Mouse (Mus musculus) c-Kit-positive CD71-positive TER-119-positive erythroid progenitor cells, embryonic 14.5 days (primary cell): ENCODE measurements at regions not wholly inside any gene's neighbourhood (a gene's known extent, or its start where the extent isn't known, plus 50 kb on each side); places are given as distances from the start of the nearest gene placed in this dataset.
"Not testable (repeated sequence)": the region's sequence is repeated elsewhere in the genome, so short reads cannot be mapped to it uniquely, and the experiment has no call there.

Source experiments
- DNase-seq: peaks from one replicate; pipeline ENCODE4 v3.0.0-alpha.2; 2013; ENCODE audit warnings: low spot score

GRCm38 (mm10) chr16:86897967-86898710, 455.8 kb upstream of the N6amt1 start:
- no peak for DNase-seq

GRCm38 (mm10) chr16:86894982-86895381, 459.0 kb upstream of the N6amt1 start:
- DNase-seq, result no peak

GRCm38 (mm10) chr16:86894333-86894732, 459.7 kb upstream of the N6amt1 start:
- no peak for DNase-seq

- DNase-seq, result no peak
Observed at GRCm38 (mm10) chr16:86888421-86888820, 465.6 kb upstream of the N6amt1 start.

GRCm38 (mm10) chr16:86887605-86888004, 466.4 kb upstream of the N6amt1 start:
- DNase-seq, result no peak

GRCm38 (mm10) chr16:86883862-86884261, 470.1 kb upstream of the N6amt1 start:
- DNase-seq, result no peak

GRCm38 (mm10) chr16:86882529-86882928, 471.5 kb upstream of the N6amt1 start:
- DNase-seq, result no peak

- no peak for DNase-seq
Observed at GRCm38 (mm10) chr16:86881583-86881982, 472.4 kb upstream of the N6amt1 start.

- DNase-seq, result no peak
Observed at GRCm38 (mm10) chr16:86860828-86861227, 493.2 kb upstream of the N6amt1 start.

GRCm38 (mm10) chr16:86855891-86856290, 498.1 kb upstream of the N6amt1 start:
- DNase-seq, result no peak

GRCm38 (mm10) chr16:86855312-86855711, 498.7 kb upstream of the N6amt1 start:
- DNase-seq, result no peak

- DNase-seq, result no peak
Observed at GRCm38 (mm10) chr16:86853398-86853797, 500.6 kb upstream of the N6amt1 start.

GRCm38 (mm10) chr16:86838457-86839337, 515.3 kb upstream of the N6amt1 start:
- no peak for DNase-seq

- DNase-seq, result no peak
Observed at GRCm38 (mm10) chr16:86827645-86828044, 526.3 kb upstream of the N6amt1 start.

GRCm38 (mm10) chr16:86826641-86827040, 527.3 kb upstream of the N6amt1 start:
- no peak for DNase-seq

GRCm38 (mm10) chr16:86823496-86823895, 530.5 kb upstream of the N6amt1 start:
- DNase-seq, result no peak

- DNase-seq, result no peak
Observed at GRCm38 (mm10) chr16:86821586-86821985, 532.4 kb upstream of the N6amt1 start.

- not testable (repeated sequence) for DNase-seq
Observed at GRCm38 (mm10) chr16:86818639-86819038, 535.3 kb upstream of the N6amt1 start.

- no peak for DNase-seq
Observed at GRCm38 (mm10) chr16:86816763-86817593, 537.0 kb upstream of the N6amt1 start.

- no peak for DNase-seq
Observed at GRCm38 (mm10) chr16:86816006-86816405, 538.0 kb upstream of the N6amt1 start.

GRCm38 (mm10) chr16:86812692-86813091, 541.3 kb upstream of the N6amt1 start:
- DNase-seq, result no peak

- no peak for DNase-seq
Observed at GRCm38 (mm10) chr16:86808644-86809324, 545.2 kb upstream of the N6amt1 start.
